Mouse (Mus musculus) lung, postnatal 10 days (tissue): ENCODE results near the gene Ddx25.
A peak's percentile ranks its signal among the peaks of the same experiment; 100 is the strongest.

Experiments used
- DNase-seq: peaks from one replicate; pipeline ENCODE4 v3.0.0; 2021

Gene Ddx25

DNA sequence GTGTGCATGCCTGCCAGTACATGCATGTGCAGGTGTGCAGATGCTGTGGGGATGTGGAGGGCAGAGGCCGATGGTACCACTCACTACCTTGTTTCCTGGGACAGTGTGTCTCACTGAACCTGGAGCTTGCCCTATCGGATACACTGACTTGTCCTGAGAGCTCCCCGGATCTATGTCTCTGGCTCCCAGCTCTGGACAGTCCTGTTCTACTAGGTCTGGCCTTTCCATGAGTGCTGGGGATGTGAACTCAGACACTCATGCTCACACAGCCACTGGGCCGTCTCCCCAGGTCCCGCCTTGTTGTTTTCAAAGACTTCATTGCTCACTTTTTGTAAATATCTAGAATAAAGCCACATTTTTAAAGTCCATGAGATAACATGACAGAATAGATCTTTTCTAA, 17.3 kb downstream of the Ddx25 start:
- DNase-seq = no peak

DNA sequence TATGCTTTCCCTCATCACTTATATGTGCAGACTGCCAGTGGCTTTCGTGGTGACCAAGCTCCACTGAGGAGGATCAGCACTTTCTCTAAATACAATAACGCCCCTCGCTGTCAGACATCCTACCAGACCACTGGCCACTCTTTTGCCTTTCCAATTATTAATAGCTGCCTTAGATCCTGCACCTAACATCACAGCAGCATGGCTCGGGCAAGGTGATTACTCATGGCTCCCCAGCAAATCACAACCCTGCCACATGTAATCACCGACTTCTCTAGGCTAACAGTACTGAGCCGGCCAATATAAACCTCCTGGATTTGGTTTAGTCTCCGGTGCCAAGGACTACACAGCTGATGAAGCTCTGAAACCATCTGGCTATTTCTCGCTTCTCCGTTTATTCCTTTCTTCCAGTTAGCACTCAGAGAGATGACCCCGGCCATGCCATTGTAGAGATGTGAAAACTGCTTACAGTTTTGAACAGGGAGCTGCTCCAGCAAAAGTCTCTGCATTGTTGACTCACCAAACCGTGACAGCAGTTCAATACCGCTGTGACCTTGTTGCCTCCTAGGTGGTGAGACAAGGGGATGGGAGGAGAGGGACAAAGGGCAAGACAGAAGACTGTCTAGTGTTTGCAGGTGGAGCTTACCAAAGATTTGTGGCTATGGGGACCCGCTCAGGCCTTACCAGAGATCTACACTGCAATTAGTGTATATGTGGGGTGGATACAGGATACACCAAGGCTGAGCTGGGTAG, 19.2 kb downstream of the Ddx25 start:
- no peak for DNase-seq

DNA sequence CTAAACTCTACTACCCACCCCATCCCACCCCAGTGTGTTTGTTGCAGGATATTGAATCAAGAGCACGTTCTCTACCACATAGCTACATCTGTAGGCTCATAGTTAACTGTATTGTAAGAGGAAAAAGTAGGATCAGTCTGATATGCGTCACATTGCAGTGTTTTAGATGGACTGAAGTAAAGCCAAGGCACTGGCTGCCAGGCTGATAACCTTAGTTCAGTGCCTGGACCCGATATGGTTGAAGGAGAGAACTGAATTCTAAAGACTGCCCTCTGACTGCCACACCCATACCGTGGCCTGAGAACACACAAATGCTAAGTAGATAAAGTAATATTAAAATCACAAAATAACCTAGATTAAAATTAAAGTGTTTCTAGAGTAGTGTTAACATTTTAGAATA, 22.5 kb downstream of the Ddx25 start:
- no peak for DNase-seq

DNA sequence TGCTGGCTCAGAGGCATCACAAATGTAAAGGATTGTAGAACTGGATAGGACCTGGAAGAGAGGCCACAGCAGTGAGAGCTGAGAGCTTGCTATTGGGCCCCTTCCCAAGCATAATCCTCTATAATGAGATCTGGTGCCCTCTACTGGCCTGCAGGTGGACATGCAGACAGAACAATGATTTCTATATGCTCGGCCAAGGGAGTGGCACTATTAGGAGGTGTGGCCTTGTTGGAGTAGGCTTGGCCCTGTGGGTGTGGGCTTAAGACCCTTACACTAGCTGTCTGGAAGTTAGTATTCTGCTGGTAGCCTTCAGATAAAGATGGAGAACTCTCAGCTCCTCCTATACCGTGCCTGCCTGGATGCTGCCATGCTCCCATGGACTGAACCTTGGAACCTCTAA, 23.2 kb downstream of the Ddx25 start:
- DNase-seq = peak; percentile 69

DNA sequence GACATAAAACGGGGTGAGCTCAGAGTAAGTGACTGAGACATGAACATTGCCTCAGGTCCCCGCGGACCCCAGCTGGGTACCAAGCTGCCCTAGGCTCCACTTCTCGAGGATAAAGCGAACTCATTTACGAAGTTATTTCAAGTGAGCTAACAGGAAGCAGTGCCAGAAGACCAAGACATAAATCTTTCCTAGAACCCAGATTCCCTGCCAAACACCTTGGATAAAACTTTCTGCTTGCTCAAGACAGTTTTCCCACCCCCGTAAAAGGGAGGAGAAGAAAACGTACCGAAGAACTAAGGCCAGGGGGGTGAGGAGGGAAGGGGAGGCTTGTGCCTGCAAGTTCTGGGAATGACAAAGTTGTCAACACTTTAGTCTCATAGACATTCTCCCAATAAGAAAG, 25.1 kb downstream of the Ddx25 start:
- DNase-seq = no peak

DNA sequence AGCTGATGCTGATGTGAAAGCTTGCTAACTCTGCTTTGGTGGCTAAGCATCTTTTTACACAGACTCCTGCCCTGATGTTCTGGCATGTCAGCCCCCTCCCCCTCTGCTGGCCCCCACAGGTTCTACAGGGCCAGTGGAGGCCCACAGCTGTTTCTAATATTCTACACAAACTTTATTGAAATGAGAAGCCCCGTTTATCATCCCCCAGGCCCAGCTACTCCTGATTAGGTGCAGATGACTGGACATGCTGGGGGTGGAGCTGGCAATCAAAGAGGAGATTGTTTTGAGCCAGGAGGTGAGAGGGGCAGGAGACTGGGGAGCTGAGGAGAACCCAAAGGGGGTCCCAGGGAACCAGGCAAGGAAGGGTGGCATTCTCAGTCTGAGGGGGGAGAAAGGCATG, 28.5 kb downstream of the Ddx25 start:
- DNase-seq = no peak

DNA sequence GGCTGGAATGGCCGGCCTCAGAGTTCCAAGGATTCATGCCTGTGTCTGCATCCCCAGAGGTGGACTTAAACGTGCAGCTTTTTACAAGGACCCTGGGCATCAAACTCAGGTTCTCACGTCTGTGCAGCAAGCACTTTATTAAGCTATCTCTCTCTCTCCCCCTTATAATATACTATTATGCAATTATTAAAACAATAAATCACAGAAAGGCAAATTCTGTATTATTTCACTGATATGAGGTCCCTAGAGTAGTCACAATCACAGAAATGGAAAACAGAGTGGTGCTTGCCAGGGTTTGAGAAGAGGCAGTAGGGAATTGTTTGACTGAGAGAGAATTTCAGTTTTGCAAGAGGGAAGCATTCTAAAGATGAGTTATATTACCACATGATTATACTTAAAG, 29.2 kb downstream of the Ddx25 start:
- no peak for DNase-seq

DNA sequence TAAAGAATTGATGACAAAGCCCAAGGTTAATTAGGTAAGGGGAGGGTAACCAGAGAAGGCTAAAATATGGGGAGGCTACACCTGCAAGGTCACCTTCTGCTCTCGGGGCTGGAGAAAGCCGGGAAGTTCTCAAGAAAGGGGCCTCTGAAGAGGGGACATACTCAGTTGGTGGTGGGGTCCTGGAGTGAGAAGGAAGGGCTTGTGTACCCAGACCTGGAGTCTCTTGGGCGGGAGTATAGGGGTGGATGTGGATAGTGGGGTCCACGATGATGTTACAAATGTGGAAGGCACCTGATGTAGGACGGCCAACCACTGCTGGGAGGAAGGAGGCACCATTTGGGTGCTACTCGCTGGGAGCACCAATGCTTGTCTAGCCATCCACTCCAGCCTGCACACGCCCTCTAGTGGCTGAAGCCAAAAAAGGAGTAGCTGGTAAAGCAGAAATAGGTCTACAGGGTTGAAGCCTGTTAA, 34.4 kb downstream of the Ddx25 start:
- peak; percentile 79 for DNase-seq

DNA sequence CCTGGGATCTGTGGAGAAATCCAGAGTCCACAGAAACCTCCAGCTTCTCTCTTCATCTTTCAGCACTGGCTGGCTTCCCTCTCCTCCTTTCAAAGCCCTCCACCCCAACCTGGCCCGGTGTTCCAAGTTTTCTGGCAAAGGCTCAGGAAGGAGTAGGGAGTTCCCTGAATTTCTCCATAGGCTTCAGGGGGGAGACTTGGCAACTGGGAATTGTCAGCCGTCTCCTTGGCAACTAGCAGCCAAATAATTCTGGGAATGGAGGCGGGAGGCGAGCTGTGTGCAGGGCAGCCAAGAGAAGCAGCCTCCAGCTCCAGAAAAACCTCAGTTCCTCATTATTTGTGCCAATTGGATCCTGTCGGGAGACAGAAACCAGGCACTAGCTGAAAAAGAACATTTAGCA, 34.8 kb downstream of the Ddx25 start:
- DNase-seq = peak; percentile 60

DNA sequence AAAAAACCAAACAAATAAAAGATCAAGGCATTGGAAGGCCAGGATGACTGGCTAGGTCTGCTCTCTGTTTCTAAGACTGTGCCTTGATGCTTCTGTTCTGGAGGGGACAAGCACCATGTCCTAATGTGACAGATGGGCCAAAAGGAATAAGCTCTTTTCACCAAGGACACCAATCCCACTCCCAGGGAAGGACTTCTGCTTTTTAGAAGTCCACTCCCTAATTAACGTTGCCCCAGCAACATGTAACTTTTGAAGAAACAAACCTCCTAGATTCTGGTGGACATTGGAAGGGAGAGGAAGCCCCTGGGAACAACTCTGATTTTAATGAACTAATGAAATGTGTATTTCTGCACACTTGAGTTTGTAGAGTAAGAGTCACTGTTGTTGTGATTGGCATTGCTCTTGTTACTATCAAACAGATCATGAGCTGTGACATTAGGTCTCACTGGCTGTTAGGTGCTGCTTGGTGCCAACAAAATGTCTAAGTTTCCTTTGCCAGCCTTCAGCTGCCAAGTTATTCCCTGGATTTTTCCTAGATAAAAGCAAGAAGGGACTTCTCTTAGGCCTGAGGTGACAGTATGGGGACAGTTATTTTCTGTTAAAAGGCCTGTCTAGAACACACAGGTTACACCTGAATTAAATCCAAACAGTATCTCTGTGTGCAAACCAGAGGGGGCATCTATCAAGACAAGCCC, 35.4 kb downstream of the Ddx25 start:
- no peak for DNase-seq

DNA sequence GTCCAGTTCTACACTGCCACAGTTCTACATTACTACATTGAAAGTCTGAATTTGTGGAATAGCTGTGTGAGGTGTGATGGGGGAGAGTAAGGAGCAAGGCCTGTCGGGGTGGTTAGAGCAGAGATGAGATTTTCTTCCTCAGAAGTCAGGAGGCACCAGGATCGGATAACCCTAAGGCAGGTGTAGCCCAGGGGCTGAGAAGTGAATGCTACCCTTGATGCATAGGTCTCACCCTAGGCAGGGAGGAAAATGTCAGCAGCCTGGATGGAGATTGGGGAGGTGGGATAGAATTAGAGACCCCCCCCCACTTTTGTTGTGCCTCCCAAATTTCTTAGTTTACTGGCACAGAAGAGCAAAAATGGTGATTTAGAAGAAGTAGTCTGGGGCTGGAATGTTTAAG, 36.1 kb downstream of the Ddx25 start:
- DNase-seq = no peak

DNA sequence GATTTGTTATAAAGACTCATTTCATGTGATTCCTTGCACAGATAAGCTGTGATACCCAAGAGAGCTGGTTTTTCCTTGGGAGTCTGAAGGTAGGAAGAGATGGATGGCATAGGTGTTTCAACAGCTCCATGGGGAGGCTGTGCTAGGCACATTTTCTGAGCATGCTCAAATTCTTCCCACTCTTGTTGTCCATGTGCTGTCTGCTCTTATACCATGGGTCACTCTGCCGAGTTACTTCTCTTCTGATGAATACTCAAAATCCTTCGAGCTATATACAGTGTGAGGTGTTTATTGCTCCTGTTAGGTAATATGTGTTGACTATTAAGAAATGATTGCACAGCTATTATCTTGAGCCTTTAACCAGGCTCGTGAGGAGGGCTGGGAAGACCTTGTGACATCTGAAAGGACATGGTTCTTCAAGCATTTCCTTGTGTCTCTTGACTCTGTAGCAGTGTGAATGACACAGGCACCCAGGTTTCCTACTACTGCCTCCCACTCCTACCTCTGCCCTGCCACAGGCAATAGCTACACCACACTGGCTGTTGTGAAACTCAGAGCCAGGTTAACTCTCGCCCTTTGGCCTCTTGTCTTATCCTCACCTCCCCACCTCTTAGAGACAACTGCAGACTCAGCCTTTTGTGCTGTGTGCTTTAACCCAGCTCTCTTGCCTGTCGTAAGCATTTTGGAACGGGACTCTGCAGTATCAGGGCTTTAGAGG, 37.5 kb downstream of the Ddx25 start:
- no peak for DNase-seq

DNA sequence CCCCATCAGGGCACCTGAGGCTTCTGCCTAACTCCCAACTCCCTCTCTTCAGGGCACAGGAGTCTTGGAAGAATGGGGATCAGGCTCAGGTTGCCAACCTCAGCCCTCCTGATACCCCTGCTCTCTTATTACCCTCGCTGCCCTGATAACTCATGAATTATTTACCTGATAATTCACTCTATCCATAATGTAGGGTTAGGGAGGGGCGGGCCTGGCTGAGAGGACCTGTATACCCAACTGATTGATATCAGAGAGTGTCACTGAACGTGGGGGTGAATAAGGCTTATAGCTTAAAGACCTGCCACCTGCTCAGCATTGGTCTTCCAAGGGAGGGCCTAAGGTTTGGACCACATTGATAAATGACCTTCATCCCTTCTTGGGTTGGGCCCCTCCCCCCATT, 40.2 kb downstream of the Ddx25 start, which contains the start of gene Gm1113:
Gene Gm1113 (minus strand): TSS at position 101 of the 400 bp plus-strand sequence.
- no peak for DNase-seq

DNA sequence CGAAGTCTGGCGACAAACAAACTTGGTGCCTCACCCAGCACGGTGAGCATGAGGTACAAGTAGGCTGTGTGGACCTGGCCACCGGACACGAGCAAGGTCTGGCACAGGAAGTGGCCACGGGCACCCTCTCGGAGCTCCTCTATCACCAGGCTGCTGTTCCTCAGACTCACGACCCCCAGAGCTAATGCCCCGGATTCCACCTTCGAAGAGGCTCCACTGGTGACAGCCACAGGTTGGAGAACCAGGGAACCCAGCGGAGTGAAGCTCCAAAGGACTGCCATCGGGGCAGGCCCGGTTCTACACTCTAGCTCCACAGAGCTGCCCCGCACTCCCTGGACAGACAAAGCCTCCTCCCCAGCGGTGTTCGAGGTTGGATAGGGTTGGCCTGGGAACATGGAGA, 41.6 kb downstream of the Ddx25 start:
- DNase-seq = no peak

DNA sequence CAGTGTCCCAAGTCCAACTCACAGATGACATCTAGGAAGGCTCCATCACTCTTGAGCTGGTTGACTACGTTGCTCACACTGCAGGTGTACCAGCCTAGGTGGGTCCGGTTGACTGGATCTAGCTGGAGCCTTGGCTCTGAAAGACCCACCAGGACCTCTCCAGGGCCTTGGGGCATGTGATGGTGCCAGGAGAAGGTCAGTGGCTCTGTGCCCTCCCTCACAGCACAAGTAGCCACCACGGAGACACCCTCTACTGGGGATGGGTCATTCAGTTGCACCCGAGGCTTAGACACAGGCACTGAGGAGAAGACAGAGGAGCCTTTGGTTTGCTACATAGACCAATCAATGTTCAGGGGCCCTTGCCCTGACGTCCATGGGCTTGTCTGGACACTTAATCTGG, 42.1 kb downstream of the Ddx25 start:
- DNase-seq = no peak

DNA sequence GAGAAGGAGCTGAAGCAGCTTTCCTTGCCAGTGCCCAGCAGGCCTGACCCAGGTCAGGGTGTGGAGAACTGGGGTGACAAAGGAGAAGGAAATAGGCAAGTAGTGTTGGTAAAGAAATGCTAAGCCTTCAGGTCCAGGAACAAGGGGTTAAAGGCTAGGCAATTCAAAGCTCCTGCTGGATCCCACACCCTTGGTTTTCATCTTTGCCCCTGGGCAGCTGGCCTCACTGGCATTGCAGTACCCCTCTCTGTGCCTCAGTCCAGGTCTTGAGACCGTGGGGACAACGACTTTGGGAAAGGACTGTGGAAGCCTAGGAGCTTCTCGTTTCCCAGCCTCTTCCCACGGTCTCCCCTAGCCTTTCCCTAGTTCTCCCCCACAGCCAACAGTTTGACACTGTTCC, 44.4 kb downstream of the Ddx25 start:
- DNase-seq = no peak

DNA sequence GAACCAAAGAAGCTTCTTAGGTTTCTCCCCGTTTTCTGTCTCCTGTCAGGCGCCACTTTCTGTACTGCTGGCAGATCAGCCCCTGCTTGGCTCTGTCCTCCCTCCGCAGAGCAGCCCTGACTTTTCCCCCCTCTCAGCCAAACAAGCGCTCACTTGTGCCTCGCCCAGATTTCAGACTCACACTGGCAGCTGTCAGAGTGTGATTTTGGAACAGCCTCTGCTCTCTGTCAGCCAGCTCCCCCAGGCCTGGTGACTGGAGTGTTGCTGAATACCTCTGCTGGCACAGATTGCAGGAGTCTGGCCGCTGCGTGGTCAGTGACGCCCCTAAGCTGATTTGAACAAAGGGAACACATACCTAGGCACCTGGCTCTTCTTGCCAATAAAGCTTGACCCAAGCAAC, 50.1 kb downstream of the Ddx25 start:
- DNase-seq = peak; percentile 72

DNA sequence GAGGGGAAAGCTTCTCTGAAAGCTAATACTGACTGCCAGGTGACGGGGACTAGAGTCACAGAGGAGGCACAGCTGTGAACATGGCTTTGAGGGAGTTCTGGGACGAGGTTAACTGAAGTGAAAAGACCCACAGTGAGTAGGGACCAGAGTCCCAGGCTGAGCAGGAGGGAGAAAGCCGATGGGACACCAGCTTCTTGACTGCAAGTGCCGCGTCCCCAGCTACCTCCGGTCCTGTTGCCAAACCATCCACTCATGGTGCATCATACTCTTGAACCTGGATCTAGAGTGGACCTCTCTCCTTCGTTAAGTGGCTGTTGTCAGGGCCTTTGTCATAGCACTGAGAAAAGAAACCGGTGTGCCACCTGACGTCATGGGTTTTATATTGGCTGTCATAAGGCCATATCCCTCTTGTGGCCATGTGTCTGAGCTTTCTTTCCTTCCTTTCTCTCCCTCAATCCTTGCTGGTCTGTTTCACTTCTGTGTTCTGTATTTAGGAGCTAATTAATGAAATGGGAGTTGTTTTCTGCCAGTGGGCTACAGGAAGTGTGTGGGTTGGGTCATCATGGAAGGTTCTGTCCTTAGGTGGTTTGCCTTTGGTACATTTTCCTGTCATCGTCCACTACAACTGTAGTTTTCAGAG, 55.8 kb downstream of the Ddx25 start:
- DNase-seq = no peak

DNA sequence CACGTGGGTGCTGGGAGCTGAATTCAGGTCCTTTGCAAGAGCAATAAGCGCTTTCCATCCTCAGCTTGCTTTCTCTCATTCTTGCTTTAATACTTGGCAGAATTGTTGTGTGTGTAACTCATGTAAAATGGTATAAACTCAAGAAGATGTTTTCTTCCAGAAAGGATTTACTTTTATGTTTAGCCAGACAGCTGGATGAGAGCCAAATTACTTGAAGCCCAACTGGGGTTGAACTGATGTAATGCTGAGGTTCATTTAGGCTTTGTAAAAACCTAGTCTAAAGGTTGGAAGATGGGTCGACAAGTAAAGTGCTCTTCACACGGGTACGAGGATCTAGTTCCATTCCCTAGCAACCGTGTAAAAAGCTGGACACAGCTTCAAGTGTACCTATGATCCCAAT, 58.4 kb downstream of the Ddx25 start:
- no peak for DNase-seq

DNA sequence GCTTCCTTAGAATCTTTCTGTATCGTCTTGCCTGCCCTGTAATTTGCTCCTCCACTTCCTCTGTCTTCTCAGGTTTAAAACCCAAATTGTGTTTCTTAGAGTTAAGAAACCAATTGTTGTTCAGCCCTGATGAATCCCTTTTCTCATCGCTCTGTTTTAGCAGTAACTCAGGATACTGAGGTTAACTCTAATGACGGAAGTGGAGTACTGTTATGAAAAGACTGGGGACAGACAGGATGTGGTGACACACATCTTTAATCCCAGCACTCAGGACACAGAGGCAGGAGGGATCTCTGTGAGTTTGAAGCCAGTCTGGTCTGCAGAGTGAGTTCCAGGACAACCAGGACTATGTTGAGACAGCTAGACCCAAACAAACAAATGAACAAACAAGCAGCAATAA, 62.9 kb downstream of the Ddx25 start:
- DNase-seq = no peak

DNA sequence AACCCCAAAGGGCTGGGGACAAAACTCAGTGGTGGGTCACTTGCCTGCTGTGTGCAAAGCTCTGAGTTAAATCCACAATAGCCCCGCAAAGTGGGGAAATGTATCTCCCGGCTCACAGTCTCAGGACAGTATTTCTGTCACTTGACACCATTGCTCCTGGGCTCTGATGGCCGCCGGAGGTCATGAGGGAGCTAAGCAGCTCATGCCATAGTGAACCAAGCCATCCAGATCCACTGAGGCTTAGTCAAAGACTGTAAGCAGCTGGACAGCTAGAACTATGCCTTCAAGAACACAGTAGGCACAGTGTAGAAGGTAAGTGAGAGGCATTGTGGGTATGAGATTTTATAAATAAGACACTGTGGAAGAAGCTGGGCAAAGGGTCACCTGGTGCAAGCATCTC, 63.4 kb downstream of the Ddx25 start:
- no peak for DNase-seq

DNA sequence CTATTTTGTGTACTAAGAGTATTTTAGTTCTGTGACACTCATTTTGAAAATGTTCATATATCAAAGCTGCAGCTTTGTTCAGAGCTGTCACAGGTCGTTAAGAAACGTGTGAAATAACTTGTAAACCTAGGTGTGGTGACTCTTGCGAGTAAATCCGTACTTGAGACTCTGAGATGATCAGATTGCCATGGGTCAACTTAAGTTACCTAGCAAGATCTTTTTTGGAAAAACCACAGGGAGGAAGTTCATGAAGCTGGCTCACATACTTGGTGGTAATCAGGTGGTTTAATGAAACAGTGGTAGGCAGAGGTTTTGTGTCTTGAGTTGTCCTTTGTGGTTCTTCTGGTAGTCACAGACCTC, 64.6 kb downstream of the Ddx25 start:
- no peak for DNase-seq

DNA sequence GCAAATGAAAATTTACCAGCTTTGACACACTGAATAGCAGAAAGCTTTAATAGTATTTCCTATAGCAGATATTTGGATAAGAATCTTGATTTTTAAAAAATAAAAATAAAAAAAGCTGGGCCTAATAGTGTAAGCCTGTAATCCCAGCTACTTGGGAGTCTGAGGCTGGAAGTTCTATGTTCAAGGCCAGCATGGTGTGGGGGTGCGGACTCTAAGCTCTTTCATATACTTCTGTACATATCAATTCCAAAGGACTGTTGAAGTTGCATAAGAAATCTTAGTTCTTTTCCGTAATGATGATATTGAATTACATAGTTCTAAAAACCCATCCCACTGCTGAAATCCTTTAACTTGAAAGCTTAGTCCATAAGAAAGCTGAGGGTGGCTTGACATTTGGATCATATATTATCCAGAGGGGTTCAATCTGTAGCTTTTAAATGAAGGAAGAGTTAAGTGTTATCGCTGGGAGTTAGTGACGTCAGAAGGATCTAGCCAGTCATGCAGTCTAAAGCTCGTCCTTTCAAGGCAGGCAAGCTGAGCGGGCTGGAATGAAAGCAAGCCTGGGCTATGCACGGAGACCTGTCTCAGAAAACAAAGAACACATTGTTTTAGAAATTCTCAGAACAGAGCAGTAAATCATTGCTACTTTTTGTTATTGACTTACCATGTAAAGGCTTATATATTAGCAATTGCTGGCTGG, 65.1 kb downstream of the Ddx25 start:
- no peak for DNase-seq
